Comparison of ENCODE assay signal across 12 mouse cellular contexts in the genomic region with DNA sequence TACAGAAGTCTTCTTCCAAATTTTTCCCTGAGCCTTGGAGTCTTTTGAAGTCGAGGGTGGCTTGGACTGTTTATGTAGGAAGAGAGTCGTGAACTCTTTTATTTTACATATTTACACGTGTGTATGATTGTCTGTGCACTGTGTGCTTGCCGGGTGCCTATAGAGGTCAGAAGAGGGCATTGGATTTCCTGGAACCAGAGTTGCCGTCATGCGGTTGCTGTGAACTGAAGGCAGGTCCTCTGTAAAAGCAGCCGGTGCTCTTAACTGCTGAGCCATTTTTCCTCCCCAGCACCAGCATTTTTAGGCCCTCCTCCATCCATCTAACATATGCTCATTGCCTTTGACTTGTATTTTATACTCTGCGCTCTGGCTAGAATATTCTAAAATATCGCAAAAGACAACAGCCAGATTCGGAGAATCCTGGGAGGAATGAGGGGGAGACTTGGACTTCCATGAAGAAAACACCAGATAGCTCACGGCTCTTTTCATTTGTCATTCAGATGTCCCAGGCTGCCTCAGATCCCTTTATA. TPM values are rescaled to one million over a fixed set of nuclear protein-coding genes. Genes with fewer than 3 reads are reported as not detected.
A peak's percentile ranks its signal among the peaks of the same experiment; 100 is the strongest.
DNase-seq lines count a peak whose midpoint lies in the region; ATAC-seq and TF ChIP-seq lines count a peak whose summit lies in the region.
"Had no signal": no experiment of that assay in that cellular context is flagged by ENCODE, and none has a peak within 500 bp of the region (broad histone marks: within the 10 kb centered on the region; RNA-seq: fewer than 3 reads in every experiment).

No protein-coding gene starts in this region.

- no peaks in the 10 kb centered on the region for H3K9me3 ChIP-seq in hindbrain, embryonic 13.5 days
- H3K9me3 ChIP-seq in hindbrain, embryonic 11.5 days (ENCODE audit: control insufficient read depth, low read length), result no peaks in the 10 kb centered on the region
- no peaks in the 10 kb centered on the region for H3K9me3 ChIP-seq in E14TG2a.4 (ENCODE audit: low read length)
- H3K9me3 ChIP-seq in limb, embryonic 13.5 days, result no peaks in the 10 kb centered on the region
- H3K9me3 ChIP-seq: heart, embryonic 15.5 days; liver, embryonic 12.5 days; stomach, embryonic 15.5 days had no signal

- H3K9ac ChIP-seq in hindbrain, embryonic 13.5 days, result no peak overlapping the region
- H3K9ac ChIP-seq in hindbrain, embryonic 11.5 days (ENCODE audit: low read depth, low read length), result no peak overlapping the region
- H3K9ac ChIP-seq in limb, embryonic 13.5 days, result no peak overlapping the region
- H3K9ac ChIP-seq: heart, embryonic 15.5 days; liver, embryonic 12.5 days; stomach, embryonic 15.5 days had no signal

- H3K36me3 ChIP-seq in hindbrain, embryonic 13.5 days, result no peaks in the 10 kb centered on the region
- no peaks in the 10 kb centered on the region for H3K36me3 ChIP-seq in hindbrain, embryonic 11.5 days (ENCODE audit: control insufficient read depth, insufficient read depth, low read length)
- peaks cover 12% of the 10 kb centered on the region; the same call in 1 of the 2 replicates for H3K36me3 ChIP-seq in E14TG2a.4 (ENCODE audit: insufficient read depth, low read length)
- H3K36me3 ChIP-seq in limb, embryonic 13.5 days, result no peaks in the 10 kb centered on the region
- H3K36me3 ChIP-seq: heart, embryonic 15.5 days; liver, embryonic 12.5 days; stomach, embryonic 15.5 days had no signal

- DNase-seq in hindbrain, embryonic 11.5 days (ENCODE audit: low spot score), result no peak
- DNase-seq in ZHBTc4 (ENCODE audit: low read depth, low spot score), result peak; percentile 61
- no peak for DNase-seq in gastrocnemius, postnatal 10 days
- DNase-seq in lung, adult 2 months, result no peak
- DNase-seq: adrenal gland, postnatal 25 days had no signal

- H3K27me3 ChIP-seq in hindbrain, embryonic 13.5 days, result no peaks in the 10 kb centered on the region
- H3K27me3 ChIP-seq in hindbrain, embryonic 11.5 days (ENCODE audit: control insufficient read depth, insufficient read depth, low read length), result no peaks in the 10 kb centered on the region
- no peaks in the 10 kb centered on the region for H3K27me3 ChIP-seq in E14TG2a.4 (ENCODE audit: insufficient read depth, low read length)
- no peaks in the 10 kb centered on the region for H3K27me3 ChIP-seq in limb, embryonic 13.5 days
- H3K27me3 ChIP-seq: heart, embryonic 15.5 days; liver, embryonic 12.5 days; stomach, embryonic 15.5 days had no signal

- ATAC-seq in hindbrain, embryonic 13.5 days (ENCODE audit: low FRiP score), result no peak
- no peak for ATAC-seq in hindbrain, embryonic 11.5 days (ENCODE audit: low FRiP score)
- no peak for ATAC-seq in limb, embryonic 13.5 days (ENCODE audit: low FRiP score, low read depth)
- ATAC-seq: liver, embryonic 12.5 days had no signal

- H3K4me2 ChIP-seq in hindbrain, embryonic 13.5 days, result no peak overlapping the region
- no peak overlapping the region for H3K4me2 ChIP-seq in hindbrain, embryonic 11.5 days (replicated peaks; ENCODE audit: low read depth, low read length)
- peak overlapping the region; percentile 44; the same call in 1 of the 2 replicates for H3K4me2 ChIP-seq in limb, embryonic 13.5 days (replicated peaks)
- H3K4me2 ChIP-seq: liver, embryonic 12.5 days; stomach, embryonic 15.5 days had no signal

- H3K4me3 ChIP-seq in hindbrain, embryonic 13.5 days, result no peak overlapping the region
- no peak overlapping the region for H3K4me3 ChIP-seq in hindbrain, embryonic 11.5 days (ENCODE audit: low read depth, low read length)
- peak overlapping the region; percentile 67 for H3K4me3 ChIP-seq in E14TG2a.4 (replicated peaks; ENCODE audit: low read length)
- no peak overlapping the region for H3K4me3 ChIP-seq in limb, embryonic 13.5 days
- no peak overlapping the region for H3K4me3 ChIP-seq in lung, adult 2 months (replicated peaks; ENCODE audit: extremely low read depth, low read depth, low read length)
- H3K4me3 ChIP-seq: heart, embryonic 15.5 days; liver, embryonic 12.5 days; stomach, embryonic 15.5 days had no signal

- 83% methylated on average over 11 of the region's 11 CpGs for WGBS in hindbrain, embryonic 13.5 days
- 76% methylated on average over 11 of the region's 11 CpGs for WGBS in hindbrain, embryonic 11.5 days
- WGBS in limb, embryonic 13.5 days, result 74% methylated on average over 11 of the region's 11 CpGs
- WGBS in lung, adult 2 months, result 79% methylated on average over 11 of the region's 11 CpGs

- H3K4me1 ChIP-seq in hindbrain, embryonic 13.5 days (replicated peaks), result peaks cover 36% of the 10 kb centered on the region
- H3K4me1 ChIP-seq in hindbrain, embryonic 11.5 days (replicated peaks; ENCODE audit: control insufficient read depth, insufficient read depth, low read length), result peaks cover 5% of the 10 kb centered on the region
- H3K4me1 ChIP-seq in E14TG2a.4 (replicated peaks; ENCODE audit: low read depth, low read length), result peaks cover 90% of the 10 kb centered on the region
- H3K4me1 ChIP-seq in limb, embryonic 13.5 days, result peaks cover 48% of the 10 kb centered on the region
- peaks cover 6% of the 10 kb centered on the region; the same call in 1 of the 2 replicates for H3K4me1 ChIP-seq in lung, adult 2 months (ENCODE audit: control insufficient read depth, insufficient read depth, low read length)

- TF ChIP-seq POLR2A in lung, adult 2 months (IDR thresholded peaks at IDR 0.05; ENCODE audit: borderline replicate concordance, extremely low read depth, low read depth, low read length), result no peak

- H3K27ac ChIP-seq in hindbrain, embryonic 13.5 days, result peak overlapping the region; percentile 60
- no peak overlapping the region for H3K27ac ChIP-seq in hindbrain, embryonic 11.5 days (ENCODE audit: low read depth, low read length)
- peak overlapping the region; percentile 29; the same call in 1 of the 2 replicates for H3K27ac ChIP-seq in limb, embryonic 13.5 days
- H3K27ac ChIP-seq: liver, embryonic 12.5 days; stomach, embryonic 15.5 days had no signal

- no peak for TF ChIP-seq CTCF in E14TG2a.4 (conservative IDR thresholded peaks at IDR 0.05; ENCODE audit: low read length)
- no peak for TF ChIP-seq CTCF in lung, adult 2 months (IDR thresholded peaks at IDR 0.05; ENCODE audit: insufficient read depth, low read length)

RNA-seq across cellular contexts. Expression of a gene that starts 25.0 kb away (rescaled TPM):
- 506 and 515 TPM in 2 replicates for polyA plus RNA-seq in hindbrain, embryonic 13.5 days (2015; fragmentation: Nextera tagmentation; extraction: Ambion mirVana)
- polyA plus RNA-seq in hindbrain, embryonic 11.5 days (2014; fragmentation: Nextera tagmentation; extraction: Ambion mirVana), result 847 and 854 TPM in 2 replicates
- polyA plus RNA-seq in limb, embryonic 13.5 days (2015; fragmentation: Nextera tagmentation; extraction: Ambion mirVana), result 694 and 714 TPM in 2 replicates
- 10 to 100 TPM; 91.3 to 94.2 TPM for total RNA-seq in gastrocnemius, postnatal 10 days (2021)
- polyA plus RNA-seq in lung, adult 2 months (2012; rRNA removed), result 159 and 168 TPM in 2 replicates

RNA-seq across cellular contexts. Expression of a gene that starts 33.4 kb away (rescaled TPM):
- polyA plus RNA-seq in hindbrain, embryonic 13.5 days (2015; fragmentation: Nextera tagmentation; extraction: Ambion mirVana), result 56.5 and 56.9 TPM in 2 replicates
- 33.4 and 36.8 TPM in 2 replicates for polyA plus RNA-seq in hindbrain, embryonic 11.5 days (2014; fragmentation: Nextera tagmentation; extraction: Ambion mirVana)
- polyA plus RNA-seq in limb, embryonic 13.5 days (2015; fragmentation: Nextera tagmentation; extraction: Ambion mirVana), result 91.0 and 92.1 TPM in 2 replicates
- total RNA-seq in gastrocnemius, postnatal 10 days (2021), result 10 to 100 TPM; 43.0 to 46.3 TPM
- polyA plus RNA-seq in lung, adult 2 months (2012; rRNA removed), result 70.3 and 91.5 TPM in 2 replicates

RNA-seq across cellular contexts. Expression of a gene that starts 49.6 kb away (rescaled TPM):
- 111 and 122 TPM in 2 replicates for polyA plus RNA-seq in hindbrain, embryonic 13.5 days (2015; fragmentation: Nextera tagmentation; extraction: Ambion mirVana)
- 141 and 151 TPM in 2 replicates for polyA plus RNA-seq in hindbrain, embryonic 11.5 days (2014; fragmentation: Nextera tagmentation; extraction: Ambion mirVana)
- polyA plus RNA-seq in limb, embryonic 13.5 days (2015; fragmentation: Nextera tagmentation; extraction: Ambion mirVana), result 119 and 120 TPM in 2 replicates
- total RNA-seq in gastrocnemius, postnatal 10 days (2021), result 10 to 100 TPM; 34.4 to 45.0 TPM
- polyA plus RNA-seq in lung, adult 2 months (2012; rRNA removed), result 105 and 111 TPM in 2 replicates

RNA-seq across cellular contexts. Expression of a gene that starts 56.5 kb away (rescaled TPM):
- 0.22 TPM in 1 of 2 replicates, not detected in the other for polyA plus RNA-seq in hindbrain, embryonic 13.5 days (2015; fragmentation: Nextera tagmentation; extraction: Ambion mirVana)
- 0.45 TPM in 1 of 2 replicates, not detected in the other for polyA plus RNA-seq in hindbrain, embryonic 11.5 days (2014; fragmentation: Nextera tagmentation; extraction: Ambion mirVana)
- 0.34 and 0.80 TPM in 2 replicates for polyA plus RNA-seq in limb, embryonic 13.5 days (2015; fragmentation: Nextera tagmentation; extraction: Ambion mirVana)
- total RNA-seq in gastrocnemius, postnatal 10 days (2021), result 1 to 10 TPM in 1 of 2 experiments, under 1 TPM in 1; 0.68 to 1.6 TPM
- 13.0 and 15.7 TPM in 2 replicates for polyA plus RNA-seq in lung, adult 2 months (2012; rRNA removed)
- total RNA-seq: midbrain, postnatal 0 days had no signal
- polyA plus RNA-seq: midbrain, postnatal 0 days had no signal
